Comparison of ENCODE assay signal across 22 mouse cellular contexts in genomic region chr12:106429991-106430390, GRCm38 (mm10).
DNase-seq lines count a peak whose midpoint lies in the region; ATAC-seq and TF ChIP-seq lines count a peak whose summit lies in the region.
"Had no signal": no experiment of that assay in that cellular context is flagged by ENCODE, and none has a peak within 500 bp of the region (broad histone marks: within the 10 kb centered on the region; RNA-seq: fewer than 3 reads in every experiment).

No protein-coding gene starts in this region.

- TF ChIP-seq POLR2A in kidney, adult 2 months (IDR thresholded peaks at IDR 0.05; ENCODE audit: low read depth, low read length): no peak

- H3K4me2 ChIP-seq in kidney, embryonic 15.5 days: no peak overlapping the region
- H3K4me2 ChIP-seq: heart, embryonic 12.5 days; midbrain, embryonic 12.5 days had no signal

- TF ChIP-seq CTCF in kidney, adult 2 months (conservative IDR thresholded peaks at IDR 0.05; ENCODE audit: insufficient read depth, insufficient read length, low read depth, low read length): no peak

- H3K27ac ChIP-seq in kidney, embryonic 15.5 days: no peak overlapping the region
- no peak overlapping the region for H3K27ac ChIP-seq in kidney, adult 2 months (ENCODE audit: insufficient read depth, low read depth, low read length)
- H3K27ac ChIP-seq: layer of hippocampus, adult 2 months; midbrain, embryonic 12.5 days had no signal

- H3K9me3 ChIP-seq in kidney, embryonic 15.5 days (replicated peaks): no peaks in the 10 kb centered on the region
- H3K9me3 ChIP-seq: heart, embryonic 12.5 days; midbrain, embryonic 12.5 days had no signal

- no peak overlapping the region for H3K9ac ChIP-seq in kidney, embryonic 15.5 days
- H3K9ac ChIP-seq: heart, embryonic 12.5 days; midbrain, embryonic 12.5 days had no signal

- no peaks in the 10 kb centered on the region for H3K36me3 ChIP-seq in kidney, embryonic 15.5 days
- no peaks in the 10 kb centered on the region for H3K36me3 ChIP-seq in kidney, adult 2 months (ENCODE audit: control insufficient read depth, insufficient read depth, low read length)
- H3K36me3 ChIP-seq: heart, embryonic 12.5 days; midbrain, embryonic 12.5 days had no signal

- no peak overlapping the region for H3K4me3 ChIP-seq in kidney, embryonic 15.5 days (replicated peaks)
- H3K4me3 ChIP-seq in kidney, adult 2 months (ENCODE audit: insufficient read depth, low read depth, low read length): no peak overlapping the region
- H3K4me3 ChIP-seq: heart, embryonic 12.5 days; layer of hippocampus, adult 2 months; midbrain, embryonic 12.5 days had no signal

- intact Hi-C loops in left cerebral cortex, postnatal 4 days (cut with DNase I): no loop called here
- intact Hi-C loops in left cerebral cortex, postnatal 10 days (cut with DNase I): no loop called here

- no peak for ATAC-seq in cerebellum, adult (ENCODE audit: insufficient number of reproducible peaks, low FRiP score, low TSS enrichment)
- no peak for ATAC-seq in kidney, embryonic 15.5 days (replicated peaks; ENCODE audit: low FRiP score)

- 25% methylated on average over 7 of the region's 7 CpGs for WGBS in kidney, embryonic 15.5 days
- 30% methylated on average over 7 of the region's 7 CpGs for WGBS in kidney, adult 2 months

- H3K4me1 ChIP-seq in kidney, embryonic 15.5 days: no peaks in the 10 kb centered on the region
- no peaks in the 10 kb centered on the region for H3K4me1 ChIP-seq in kidney, adult 2 months (ENCODE audit: control insufficient read depth, insufficient read depth, low read length)
- H3K4me1 ChIP-seq: heart, embryonic 12.5 days had no signal

- DNase-seq in cerebellum, postnatal 10 days: peak; percentile 14 to 39
- DNase-seq in left cerebral cortex, postnatal 4 days: peak; percentile 6
- DNase-seq in left cerebral cortex, postnatal 10 days (ENCODE audit: extremely low spot score in 1 of 2, low spot score in 2 of 2): no peak
- DNase-seq in adrenal gland, postnatal 10 days: peak; percentile 34
- peak; percentile 23 for DNase-seq in mesoderm, embryonic 11.5 days (ENCODE audit: low read depth, low spot score)
- no peak for DNase-seq in kidney, adult 2 months
- DNase-seq: cerebellum, adult 18-20 months; cerebellum, postnatal 36 days; gastrocnemius, postnatal 10 days; heart, postnatal 14 days; kidney, adult 11 months; kidney, postnatal 14 days; layer of hippocampus, postnatal 36 days; liver; lung, adult 18-20 months; lung, postnatal 36 days; retina, postnatal 1 day had no signal

- no peaks in the 10 kb centered on the region for H3K27me3 ChIP-seq in kidney, embryonic 15.5 days
- no peaks in the 10 kb centered on the region for H3K27me3 ChIP-seq in kidney, adult 2 months (replicated peaks; ENCODE audit: control insufficient read depth, insufficient read depth, low read length)
- H3K27me3 ChIP-seq: heart, embryonic 12.5 days; midbrain, embryonic 12.5 days had no signal

Comparison
In these comparisons a context has a peak if more than half of its experiments do, and no peak if none do; other contexts are left out.
1. DNase-seq: peak in cerebellum, postnatal 10 days (2 of 2), left cerebral cortex, postnatal 4 days (single experiment), adrenal gland, postnatal 10 days (single experiment) and mesoderm, embryonic 11.5 days (single experiment); none in left cerebral cortex, postnatal 10 days (0 of 2) and kidney, adult 2 months (single experiment).